Mouse (Mus musculus) CD8-positive naive resting alpha-beta T cell, adult 2 months (primary cell): ENCODE measurements at regions not wholly inside any gene's neighbourhood (a gene's known extent, or its start where the extent isn't known, plus 50 kb on each side); places are given as distances from the start of the nearest gene placed in this dataset.
A peak's percentile ranks its signal among the peaks of the same experiment; 100 is the strongest.
"Not testable (repeated sequence)": the region's sequence is repeated elsewhere in the genome, so short reads cannot be mapped to it uniquely, and the experiment has no call there.

ENCODE experiments used
- DNase-seq, 2 experiments: peaks; one replicate each; pipeline ENCODE4 v3.0.0; 2022; ENCODE audit warnings: low read depth in 2 of 2, low spot score in 2 of 2

- no peak for DNase-seq
Observed at GRCm38 (mm10) chr12:39605289-39605688, 432.5 kb downstream of the Arl4a start.

- DNase-seq = no peak
Observed at GRCm38 (mm10) chr12:39604723-39605122, 433.1 kb downstream of the Arl4a start.

GRCm38 (mm10) chr12:39594726-39595125 lies 443.1 kb downstream of the Arl4a start:
- no peak for DNase-seq

- DNase-seq = not testable (repeated sequence)
Observed at GRCm38 (mm10) chr12:39593781-39594180, 444.0 kb downstream of the Arl4a start.

- DNase-seq = no peak
Observed at GRCm38 (mm10) chr12:39587204-39587909, 450.5 kb downstream of the Arl4a start.

GRCm38 (mm10) chr12:39586163-39586562 lies 451.7 kb downstream of the Arl4a start:
- DNase-seq = no peak

GRCm38 (mm10) chr12:39577610-39578009 lies 460.2 kb downstream of the Arl4a start:
- DNase-seq = no peak

GRCm38 (mm10) chr12:39572802-39573201 lies 465.0 kb downstream of the Arl4a start:
- DNase-seq = no peak

GRCm38 (mm10) chr12:39572147-39572546 lies 465.7 kb downstream of the Arl4a start:
- no peak for DNase-seq

GRCm38 (mm10) chr12:39560734-39561446 lies 476.9 kb downstream of the Arl4a start:
- DNase-seq = no peak

- no peak for DNase-seq
Observed at GRCm38 (mm10) chr12:39558491-39558890, 479.3 kb downstream of the Arl4a start.

- DNase-seq = no peak
Observed at GRCm38 (mm10) chr12:39536326-39536725, 501.5 kb downstream of the Arl4a start.

GRCm38 (mm10) chr12:39528121-39528520 lies 509.7 kb downstream of the Arl4a start:
- DNase-seq = no peak

- DNase-seq = no peak
Observed at GRCm38 (mm10) chr12:39527216-39527600, 510.6 kb downstream of the Arl4a start.

GRCm38 (mm10) chr12:39526535-39527215 lies 511.1 kb downstream of the Arl4a start:
- DNase-seq = no peak

GRCm38 (mm10) chr12:39515690-39516089 lies 522.1 kb downstream of the Arl4a start:
- no peak for DNase-seq

GRCm38 (mm10) chr12:39510855-39511254 lies 527.0 kb downstream of the Arl4a start:
- DNase-seq = no peak

GRCm38 (mm10) chr12:39510073-39510812 lies 527.6 kb downstream of the Arl4a start:
- peak; percentile 19 to 34 for DNase-seq

GRCm38 (mm10) chr12:39496203-39496602 lies 541.6 kb downstream of the Arl4a start:
- DNase-seq = peak in 1 of 2 experiments; percentile 5

GRCm38 (mm10) chr12:39493578-39494218 lies 544.1 kb downstream of the Arl4a start:
- no peak for DNase-seq

- DNase-seq = no peak
Observed at GRCm38 (mm10) chr12:39493114-39493513, 544.7 kb downstream of the Arl4a start.
